Mouse (Mus musculus) MEL (cell line): ENCODE data around the gene Gm28047. TPM values are rescaled to one million over a fixed set of nuclear protein-coding genes. Genes with fewer than 3 reads are reported as not detected.
A peak's percentile ranks its signal among the peaks of the same experiment; 100 is the strongest.

Experiments used
- DNase-seq: peaks from one replicate; pipeline ENCODE4 v3.0.0; 2011; ENCODE audit warnings: low read depth, low spot score
- H3K27ac ChIP-seq: 2 replicates; pipeline ENCODE4 v1.5.1; 2012; ENCODE audit warnings: low read depth, mild to moderate bottlenecking, control low read depth, low read length, moderate library complexity; ENCODE audit not compliant: control insufficient read depth
- H3K27me3 ChIP-seq, 2 experiments: fragments of 150-350 bp in 1 of 2; sonication (generic) in 1 of 2; 2 replicates each; pipeline ENCODE4 v1.6.1; 2012; ENCODE audit warnings: low read length in 2 of 2, mild to moderate bottlenecking in 2 of 2, improper control_type of control experiment in 1 of 2, moderate library complexity in 1 of 2; ENCODE audit not compliant: insufficient read depth in 2 of 2, control insufficient read depth in 1 of 2
- H3K36me3 ChIP-seq, 2 experiments: 2 replicates each; pipeline ENCODE4 v1.6.1; 2012 to 2014; ENCODE audit warnings: low read length in 2 of 2, improper control_type of control experiment in 1 of 2, inconsistent platforms in 1 of 2, mild to moderate bottlenecking in 1 of 2; ENCODE audit not compliant: insufficient read depth in 2 of 2, control insufficient read depth in 1 of 2
- H3K4me1 ChIP-seq, 2 experiments: fragments of 150-350 bp in 1 of 2; sonication (generic) in 1 of 2; 2 replicates each; pipeline ENCODE4 v1.6.1; 2012; ENCODE audit warnings: low read length in 2 of 2, improper control_type of control experiment in 1 of 2, mild to moderate bottlenecking in 1 of 2; ENCODE audit not compliant: insufficient read depth in 2 of 2, control insufficient read depth in 1 of 2
- H3K4me3 ChIP-seq, 2 experiments: fragments of 150-350 bp in 1 of 2; sonication (generic) in 1 of 2; 2 replicates each; pipeline ENCODE4 v1.5.1; 2012; ENCODE audit warnings: low read depth in 2 of 2, low read length in 2 of 2, mild to moderate bottlenecking in 2 of 2, moderate library complexity in 2 of 2, control low read depth in 1 of 2, improper control_type of control experiment in 1 of 2; ENCODE audit not compliant: control insufficient read depth in 1 of 2, insufficient read depth in 1 of 2
- H3K79me2 ChIP-seq: 2 replicates; pipeline ENCODE4 v1.6.1; 2012; ENCODE audit warnings: mild to moderate bottlenecking, low read length, moderate library complexity; ENCODE audit not compliant: control insufficient read depth, poor library complexity, insufficient read depth
- H3K9ac ChIP-seq: 2 replicates; pipeline ENCODE4 v1.6.1; 2012; ENCODE audit warnings: low read depth, mild to moderate bottlenecking, control low read depth, low read length, moderate library complexity; ENCODE audit not compliant: control insufficient read depth, poor library complexity, severe bottlenecking
- H3K9me3 ChIP-seq: fragments of 150-350 bp; sonication (generic); replicated peaks from 2 replicates; pipeline ENCODE4 v1.6.1; 2012; ENCODE audit warnings: mild to moderate bottlenecking, low read length, improper control_type of control experiment, moderate library complexity; ENCODE audit not compliant: insufficient read depth
- ELF1 ChIP-seq: IDR thresholded peaks from 2 replicates; pipeline ENCODE4 v1.6.1; 2014; ENCODE audit warnings: low read depth, mild to moderate bottlenecking, inconsistent platforms, low read length, improper control_type of control experiment, moderate library complexity
- EP300 ChIP-seq, 2 experiments: IDR thresholded peaks; 2 replicates each; pipeline ENCODE4 v1.6.1; 2011; ENCODE audit warnings: improper control_type of control experiment in 2 of 2, low read length in 2 of 2, low read depth in 1 of 2, mild to moderate bottlenecking in 1 of 2
- ETS1 ChIP-seq: IDR thresholded peaks from 2 replicates; pipeline ENCODE4 v1.6.1; 2012; ENCODE audit warnings: low read depth, mild to moderate bottlenecking, inconsistent platforms, low read length, improper control_type of control experiment, moderate library complexity
- GATA1 ChIP-seq: IDR thresholded peaks from 2 replicates; pipeline ENCODE4 v1.6.1; 2011; ENCODE audit warnings: low read depth, low read length, improper control_type of control experiment
- JUND ChIP-seq: IDR thresholded peaks from 2 replicates; pipeline ENCODE4 v1.6.1; 2011; ENCODE audit warnings: low read depth, mild to moderate bottlenecking, improper control_type of control experiment, low read length
- MAX ChIP-seq: IDR thresholded peaks from 2 replicates; pipeline ENCODE4 v1.6.1; 2011; ENCODE audit warnings: low read length, improper control_type of control experiment
- NRF1 ChIP-seq: IDR thresholded peaks from 2 replicates; pipeline ENCODE4 v1.6.1; 2014; ENCODE audit warnings: low read depth, mild to moderate bottlenecking, inconsistent platforms, low read length, improper control_type of control experiment, moderate library complexity; ENCODE audit not compliant: poor library complexity, insufficient read depth, severe bottlenecking
- RAD21 ChIP-seq: IDR thresholded peaks from 2 replicates; pipeline ENCODE4 v1.6.1; 2011; ENCODE audit warnings: mild to moderate bottlenecking, low read depth, low read length, improper control_type of control experiment
- RCOR1 ChIP-seq: IDR thresholded peaks from 2 replicates; pipeline ENCODE4 v1.6.1; 2012; ENCODE audit warnings: low read depth, mild to moderate bottlenecking, inconsistent platforms, low read length, improper control_type of control experiment
- TAL1 ChIP-seq: IDR thresholded peaks from 2 replicates; pipeline ENCODE4 v1.6.1; 2012; ENCODE audit warnings: mild to moderate bottlenecking, inconsistent platforms, low read length, moderate library complexity, mixed read lengths
- TBP ChIP-seq: IDR thresholded peaks from 2 replicates; pipeline ENCODE4 v1.8.0; 2011; ENCODE audit warnings: low read depth, low read length, improper control_type of control experiment
- TCF12 ChIP-seq: IDR thresholded peaks from 2 replicates; pipeline ENCODE4 v1.6.1; 2014; ENCODE audit warnings: low read depth, mild to moderate bottlenecking, inconsistent platforms, low read length, improper control_type of control experiment, moderate library complexity
- USF2 ChIP-seq, 2 experiments: IDR thresholded peaks; 2 replicates each; pipeline ENCODE4 v1.6.1; 2011 to 2012; ENCODE audit warnings: improper control_type of control experiment in 2 of 2, low read length in 2 of 2, borderline replicate concordance in 1 of 2, inconsistent platforms in 1 of 2, low read depth in 1 of 2, mild to moderate bottlenecking in 1 of 2; ENCODE audit not compliant: insufficient read depth in 1 of 2
- ZC3H11A ChIP-seq: IDR thresholded peaks from 2 replicates; pipeline ENCODE4 v1.6.1; 2012; ENCODE audit warnings: low read depth, mild to moderate bottlenecking, inconsistent platforms, low read length, improper control_type of control experiment
- polyA plus RNA-seq, 2 experiments: library from polyadenylated mRNA; stranded (reverse) in 1 of 2; unstranded in 1 of 2; fragments of >175 nt in 1 of 2; fragments of >200 nt in 1 of 2; gene quantifications; 2 replicates each; pipeline versions ENCODE4 v1.2.1 to v1.2.4; 2012; ENCODE audit warnings: low replicate concordance in 2 of 2, low read depth in 1 of 2; ENCODE audit not compliant: insufficient read length in 2 of 2, insufficient read depth in 1 of 2, missing spikeins in 1 of 2
- total RNA-seq: library from RNA; depleted of rRNA; stranded (reverse); fragments of 300-350 nt; gene quantifications from 2 replicates; pipeline ENCODE4 v1.2.3, GENCODE M21; 2012

The Gm28047 gene
- total and polyA plus RNA-seq, 3 experiments: 0.52 TPM; not detected in 2

GRCm38 (mm10) chr15:102585501-102585900 is 39.4 kb downstream of the Gm28047 start:
- peaks cover 4 to 5% of the 10 kb centered on the region in 2 experiments for H3K36me3 ChIP-seq
- H3K4me3 ChIP-seq: no peak overlapping the region
- TF ChIP-seq ETS1 (no peak), USF2 (IDR thresholded peaks at IDR 0.05; ENCODE audit: borderline replicate concordance in 1 of 2, insufficient read depth in 1 of 2, low read depth in 1 of 2, low read length in 2 of 2) (no peak), NRF1 (no peak), ELF1 (no peak), RAD21 (no peak), JUND (no peak), ZC3H11A (no peak), MAX (no peak), TAL1 (no peak)
- no peaks in the 10 kb centered on the region for H3K27me3 ChIP-seq
- H3K27ac ChIP-seq: no peak overlapping the region
- H3K4me1 ChIP-seq: peaks cover 0 to 7% of the 10 kb centered on the region in 2 experiments; a peak in 2 of 4 replicates
- DNase-seq: no peak
- H3K9me3 ChIP-seq: no peaks in the 10 kb centered on the region
- no peaks in the 10 kb centered on the region for H3K79me2 ChIP-seq
- no peak overlapping the region for H3K9ac ChIP-seq

DNA sequence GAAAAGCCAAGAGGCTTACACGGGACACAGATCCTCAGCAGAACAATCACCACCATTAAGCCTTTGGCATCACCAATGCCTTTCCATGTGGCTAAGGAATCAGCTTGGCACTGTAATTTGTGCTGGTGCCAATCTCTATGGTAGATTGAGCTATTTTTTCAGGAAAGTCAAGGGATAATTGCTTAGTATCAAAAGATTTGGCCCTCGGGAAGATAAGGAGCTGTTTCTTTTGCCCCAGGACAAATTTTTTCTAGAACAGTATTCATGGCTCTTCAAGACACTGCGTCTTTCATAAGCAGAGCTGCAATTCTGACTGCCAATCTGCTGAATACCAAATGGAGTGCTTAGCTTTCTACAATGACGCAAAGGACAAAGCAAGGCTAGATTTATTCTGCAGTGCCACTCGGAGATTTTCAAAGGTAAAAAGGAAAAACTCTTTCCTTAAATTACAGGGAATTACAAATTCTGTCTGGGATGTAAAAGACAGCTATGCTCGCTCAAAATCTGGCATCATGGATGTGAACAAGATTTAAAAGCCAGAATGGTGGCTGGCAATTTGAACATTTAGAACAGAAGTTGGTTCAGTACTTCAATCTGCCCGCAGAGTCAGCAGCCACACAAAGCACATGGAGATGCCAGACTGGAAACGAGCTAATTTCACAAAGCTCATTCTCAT is 41.0 kb downstream of the Gm28047 start:
- H3K27ac ChIP-seq: no peak overlapping the region
- peaks cover 0 to 7% of the 10 kb centered on the region in 2 experiments; a peak in 2 of 4 replicates for H3K4me1 ChIP-seq
- H3K4me3 ChIP-seq: no peak overlapping the region
- no peaks in the 10 kb centered on the region for H3K9me3 ChIP-seq
- H3K27me3 ChIP-seq: no peaks in the 10 kb centered on the region
- no peak for TF ChIP-seq TCF12
- no peak for TF ChIP-seq TBP
- no peak overlapping the region for H3K9ac ChIP-seq
- H3K36me3 ChIP-seq: peaks cover 5 to 7% of the 10 kb centered on the region in 2 experiments
- no peak for DNase-seq
- no peaks in the 10 kb centered on the region for H3K79me2 ChIP-seq

DNA sequence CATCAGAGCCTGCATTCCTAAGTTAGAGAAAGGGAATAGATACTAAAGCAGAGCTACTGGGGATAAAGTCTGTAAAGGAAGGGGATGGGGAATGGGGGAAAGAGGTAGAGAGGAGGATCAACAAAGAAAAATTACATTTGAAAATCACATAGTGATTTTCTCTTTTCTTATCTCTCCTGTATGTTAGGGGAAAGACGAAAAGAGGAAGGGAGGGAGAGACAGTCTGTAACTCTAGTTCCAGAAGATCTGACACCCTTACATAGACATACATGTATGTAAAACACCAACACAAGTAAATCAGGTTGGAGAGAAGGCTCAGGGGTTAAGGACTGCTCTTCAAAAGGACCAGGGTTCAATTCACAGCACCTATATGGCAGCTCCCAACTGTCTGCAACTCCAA is 43.7 kb downstream of the Gm28047 start:
- Histone ChIP-seq H3K9me3 (no peaks in the 10 kb centered on the region), H3K79me2 (no peaks in the 10 kb centered on the region), H3K9ac (no peak overlapping the region), H3K36me3 (peaks cover 5 to 15% of the 10 kb centered on the region in 2 experiments), H3K4me3 (no peak overlapping the region), H3K4me1 (peaks cover 0 to 7% of the 10 kb centered on the region in 2 experiments; a peak in 2 of 4 replicates), H3K27ac (no peak overlapping the region), H3K27me3 (no peaks in the 10 kb centered on the region)
- TF ChIP-seq RCOR1: peak; percentile 48; the same call in 1 of the 2 replicates
- TF ChIP-seq MAX: no peak
- TF ChIP-seq GATA1: peak; percentile 82
- TF ChIP-seq EP300 (IDR thresholded peaks at IDR 0.05; ENCODE audit: low read depth in 1 of 2, low read length in 2 of 2): peak in 1 of 2 experiments; percentile 43; a peak in 1 of 4 replicates
- DNase-seq: peak; percentile 59
